Mouse (Mus musculus): ENCODE results near the gene Tbc1d24. TPM values are rescaled to one million over a fixed set of nuclear protein-coding genes. Genes with fewer than 3 reads are reported as not detected.

The Tbc1d24 gene
- polyA plus RNA-seq, 1 experiment from 2014 or later, result 8.6 TPM

DNA sequence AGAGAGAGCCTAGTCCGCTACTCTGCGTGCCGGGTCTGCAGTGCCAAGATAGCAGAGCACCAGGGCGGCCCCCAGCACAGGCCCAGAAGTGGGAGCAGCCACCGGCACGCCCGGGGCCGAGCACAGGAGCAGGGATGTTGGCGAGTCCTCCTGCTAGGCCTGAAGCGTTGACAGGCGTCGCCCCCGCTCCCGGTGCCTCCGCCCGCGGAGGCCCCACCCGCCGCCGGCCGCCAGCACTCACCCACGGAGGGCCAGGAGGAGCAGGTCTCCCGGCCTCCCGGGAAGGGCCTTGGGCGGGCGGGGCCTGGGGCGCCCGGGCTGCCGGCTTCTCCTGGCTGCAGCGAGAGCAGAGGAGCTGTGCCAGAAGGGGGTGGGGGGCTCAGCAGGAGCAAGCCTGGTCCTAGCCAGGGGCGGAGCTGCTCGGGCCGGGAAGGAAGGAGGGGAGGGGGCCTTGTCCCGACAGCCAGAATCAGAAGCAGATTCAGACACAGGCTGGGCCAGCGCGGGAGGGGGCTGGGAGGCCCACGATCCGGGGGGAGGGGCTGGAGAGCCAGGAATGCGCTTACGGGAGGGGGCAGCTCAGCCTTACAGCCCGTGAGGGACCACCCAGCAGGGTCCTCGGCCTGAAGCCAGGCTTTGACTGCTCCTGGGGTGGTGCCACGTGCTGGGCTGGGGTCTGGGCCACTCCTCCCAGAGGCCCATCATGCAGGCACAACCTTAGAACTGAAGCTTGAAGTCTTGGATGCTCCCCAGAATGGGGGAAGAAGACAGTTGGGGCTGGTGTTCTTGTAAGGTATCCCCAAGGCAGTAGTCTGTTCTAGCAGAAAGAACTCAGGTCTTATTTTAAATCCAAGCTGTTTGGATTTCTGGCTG lies 3.9 kb upstream of the Tbc1d24 start, which contains the start of gene Ntn3:
TSS of gene Ntn3 (minus strand) at position 489 of the 873 bp plus-strand sequence.
- Histone ChIP-seq H3K27ac (replicated peaks) (peak within 1 kb of the TSS; percentile 93), H3K27me3 (no peaks in the 10 kb centered on the region), H3K36me3 (no peaks in the 10 kb centered on the region), H3K4me1 (peaks cover 85% of the 10 kb centered on the region), H3K9ac (peak within 1 kb of the TSS; percentile 58), H3K4me2 (replicated peaks) (peak within 1 kb of the TSS; percentile 90), H3K9me3 (replicated peaks) (no peaks in the 10 kb centered on the region), H3K4me3 (replicated peaks) (peak within 1 kb of the TSS; percentile 72)
- peak; percentile 84 for ATAC-seq (ENCODE audit: insufficient number of reproducible peaks, low FRiP score, low TSS enrichment, low read depth)
- WGBS, result under 1% methylated on average over 41 of the region's 43 CpGs

DNA sequence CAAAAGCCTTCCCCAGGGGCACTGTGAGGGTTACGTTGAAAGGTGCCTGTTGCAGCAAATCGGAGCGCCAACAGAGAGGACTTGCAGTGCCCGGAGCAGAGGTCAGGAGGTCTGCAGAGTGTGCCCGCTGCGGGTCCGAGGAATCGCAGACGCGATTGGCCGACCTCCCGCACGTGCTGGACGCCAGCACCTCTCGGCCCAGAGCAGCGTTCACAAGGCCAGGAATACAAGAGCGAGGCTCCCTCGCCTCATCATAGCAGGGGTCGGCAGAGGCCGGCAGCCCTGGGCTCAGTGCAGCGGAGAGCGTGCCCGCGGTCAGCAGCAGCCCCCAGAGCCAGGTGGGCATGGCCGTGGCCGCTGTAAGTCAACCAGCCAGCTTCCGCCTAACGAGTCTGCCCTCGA lies 3.3 kb upstream of the Tbc1d24 start:
- WGBS, result 4% methylated on average over 29 of the region's 29 CpGs
- Histone ChIP-seq H3K27me3 (no peaks in the 10 kb centered on the region), H3K27ac (replicated peaks) (peak overlapping the region; percentile 93), H3K4me1 (peaks cover 91% of the 10 kb centered on the region), H3K9me3 (replicated peaks) (no peaks in the 10 kb centered on the region), H3K4me2 (replicated peaks) (peak overlapping the region; percentile 90), H3K36me3 (no peaks in the 10 kb centered on the region), H3K9ac (peak overlapping the region; percentile 58), H3K4me3 (replicated peaks) (peak overlapping the region; percentile 72)
- no peak for ATAC-seq (ENCODE audit: insufficient number of reproducible peaks, low FRiP score, low TSS enrichment, low read depth)

DNA sequence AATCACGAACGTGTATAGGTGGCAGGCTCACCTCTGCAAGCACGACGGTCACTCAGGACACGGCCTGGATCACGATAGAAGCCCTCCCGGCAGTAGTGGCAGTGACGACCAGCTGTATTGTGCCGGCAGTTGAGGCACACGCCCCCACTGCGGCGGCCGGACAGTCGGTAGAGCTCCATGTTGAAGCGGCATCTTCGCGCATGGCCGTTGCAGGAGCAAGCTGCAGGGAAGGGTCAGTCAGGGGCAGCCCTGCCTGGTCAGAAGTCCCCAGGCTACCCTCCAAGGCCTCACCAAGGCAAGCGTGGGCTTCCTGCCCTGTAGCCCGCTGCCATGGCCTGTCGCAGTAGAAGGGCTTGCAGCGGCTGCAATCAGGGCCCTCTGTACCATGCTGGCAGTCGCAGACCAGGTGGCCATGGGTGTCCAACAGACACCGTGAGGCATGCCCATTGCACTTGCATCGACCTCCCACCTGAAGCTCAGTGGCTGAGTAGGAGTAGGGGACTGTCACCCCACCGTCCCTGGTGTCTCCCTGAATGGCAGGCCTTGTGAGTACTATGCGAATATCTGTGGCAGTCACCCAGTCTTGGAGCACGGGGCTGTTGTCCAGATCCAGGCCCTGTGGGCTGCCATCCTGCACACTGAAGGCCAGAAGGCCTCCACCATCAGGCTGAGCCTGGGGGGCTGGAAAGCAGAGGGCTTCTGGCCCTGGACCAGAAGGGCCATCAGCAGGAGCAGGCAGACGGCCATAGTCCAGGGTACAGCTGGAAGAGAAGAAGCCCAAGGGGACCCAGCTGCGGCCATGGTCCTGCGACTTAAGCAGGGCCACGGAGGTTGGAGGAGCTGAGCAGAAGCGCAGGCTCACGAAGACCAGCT lies 2.6 kb upstream of the Tbc1d24 start:
- no peaks in the 10 kb centered on the region for H3K27me3 ChIP-seq
- H3K9ac ChIP-seq, result peak overlapping the region; percentile 58
- WGBS, result 48% methylated on average over 34 of the region's 34 CpGs
- peak overlapping the region; percentile 72 for H3K4me3 ChIP-seq (replicated peaks)
- no peaks in the 10 kb centered on the region for H3K36me3 ChIP-seq
- peak overlapping the region; percentile 90 for H3K4me2 ChIP-seq (replicated peaks)
- H3K9me3 ChIP-seq (replicated peaks), result no peaks in the 10 kb centered on the region
- peak overlapping the region; percentile 93 for H3K27ac ChIP-seq (replicated peaks)
- peaks cover 96% of the 10 kb centered on the region for H3K4me1 ChIP-seq
- no peak for ATAC-seq (ENCODE audit: insufficient number of reproducible peaks, low FRiP score, low TSS enrichment, low read depth)

DNA sequence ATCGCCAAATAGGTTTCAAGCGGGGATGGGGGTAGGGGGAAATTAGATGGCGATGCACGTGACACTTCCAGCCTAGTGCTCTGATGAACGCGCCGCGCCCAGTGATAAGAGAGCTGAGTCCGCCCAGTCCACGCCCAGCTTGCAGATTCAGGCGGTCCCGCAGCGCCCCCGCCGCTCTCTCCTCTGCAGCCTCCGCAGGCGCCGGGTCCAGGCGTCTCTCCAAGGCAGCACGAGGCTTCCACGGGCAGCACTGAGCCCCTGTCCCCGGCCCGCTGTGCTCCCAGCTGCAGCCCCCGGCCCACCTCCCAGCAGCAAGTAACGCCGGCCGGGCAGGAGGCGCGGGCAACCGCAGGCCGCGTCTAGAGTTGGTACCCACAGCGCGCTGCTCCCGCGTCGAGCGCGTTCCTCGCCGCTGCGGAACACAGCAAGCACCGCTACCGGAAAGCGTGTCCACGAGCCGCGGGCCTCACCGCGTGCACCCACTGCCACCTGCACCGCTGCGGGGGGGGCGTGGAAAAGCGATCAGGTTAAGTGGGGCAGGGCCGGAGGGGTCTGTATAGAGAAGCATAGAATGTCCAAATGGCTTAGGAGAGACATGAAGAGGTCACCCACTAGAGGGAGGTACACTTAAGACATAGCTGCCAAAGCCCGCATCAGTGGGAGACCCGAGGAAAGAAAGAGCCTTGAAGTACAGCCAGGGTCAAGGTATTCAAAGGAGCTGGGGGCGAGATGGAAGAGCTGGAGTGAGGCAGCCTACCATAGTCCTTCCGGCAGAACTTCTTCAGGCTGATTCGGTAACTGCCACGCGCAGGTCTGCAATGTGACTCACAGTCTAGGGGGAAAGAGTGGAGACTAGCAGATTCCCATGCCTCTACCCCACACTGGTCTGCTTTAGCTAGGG lies 1.3 kb upstream of the Tbc1d24 start:
- WGBS, result 5% methylated on average over 62 of the region's 62 CpGs
- ATAC-seq (ENCODE audit: insufficient number of reproducible peaks, low FRiP score, low TSS enrichment, low read depth), result no peak
- Histone ChIP-seq H3K4me1 (peaks cover 85% of the 10 kb centered on the region), H3K9ac (peak overlapping the region; percentile 28; the same call in 1 of the 2 replicates), H3K9me3 (replicated peaks) (no peaks in the 10 kb centered on the region), H3K36me3 (no peaks in the 10 kb centered on the region), H3K27ac (replicated peaks) (peak overlapping the region; percentile 49; the same call in 1 of the 2 replicates), H3K4me3 (replicated peaks) (peak overlapping the region; percentile 72), H3K27me3 (no peaks in the 10 kb centered on the region), H3K4me2 (replicated peaks) (peak overlapping the region; percentile 90)

DNA sequence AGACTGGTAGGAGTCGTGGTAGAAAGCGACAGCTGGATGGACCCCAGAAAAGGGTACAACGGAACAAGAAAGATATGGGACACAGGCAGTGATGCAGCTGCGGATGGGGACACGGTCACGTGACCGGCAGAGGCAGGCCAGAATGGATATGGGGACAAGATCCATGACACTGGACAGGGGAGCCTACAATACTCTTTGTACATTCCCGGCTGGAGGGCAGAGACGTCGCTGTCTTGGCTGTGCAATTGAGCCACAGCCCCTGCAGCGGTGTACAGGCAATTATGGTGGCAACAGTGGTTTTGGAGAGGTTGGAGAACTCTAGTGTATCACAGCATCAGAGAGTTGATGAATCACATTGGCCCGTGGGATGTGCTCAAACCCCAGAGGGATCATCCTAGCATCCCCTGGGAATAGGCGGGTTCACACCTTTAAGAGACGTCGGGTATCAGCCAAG lies 573 bp upstream of the Tbc1d24 start:
- H3K4me3 ChIP-seq (replicated peaks), result peak overlapping the region; percentile 72
- 5% methylated on average over 15 of the region's 15 CpGs for WGBS

DNA sequence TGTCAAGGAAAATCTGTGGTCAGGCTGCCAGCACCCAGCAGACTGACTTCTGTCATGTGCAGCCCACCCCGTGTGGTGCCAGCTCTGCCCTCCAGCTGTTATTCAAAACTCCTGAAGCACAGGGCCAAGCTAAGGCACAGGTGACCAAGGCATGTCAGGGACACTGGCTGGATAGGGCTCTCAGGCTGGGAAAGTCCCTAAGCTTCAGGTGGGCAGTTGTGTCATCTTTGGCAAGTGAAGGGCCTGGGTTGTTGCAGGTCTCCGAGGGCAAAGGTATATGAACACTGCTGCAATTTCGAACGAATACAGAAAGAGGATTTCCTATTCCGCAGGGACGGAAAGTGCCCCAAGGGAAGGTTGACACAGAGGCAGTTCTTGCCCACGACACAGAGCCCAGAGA lies 516 bp downstream of the Tbc1d24 start:
- H3K9ac ChIP-seq, result peak overlapping the region; percentile 76
- H3K4me2 ChIP-seq (replicated peaks), result peak overlapping the region; percentile 90
- peaks cover 73% of the 10 kb centered on the region for H3K4me1 ChIP-seq
- no peaks in the 10 kb centered on the region for H3K9me3 ChIP-seq (replicated peaks)
- no peaks in the 10 kb centered on the region for H3K36me3 ChIP-seq
- WGBS, result 3% methylated on average over 7 of the region's 7 CpGs
- peak overlapping the region; percentile 44; the same call in 1 of the 2 replicates for H3K27ac ChIP-seq (replicated peaks)
- no peaks in the 10 kb centered on the region for H3K27me3 ChIP-seq
- H3K4me3 ChIP-seq (replicated peaks), result peak overlapping the region; percentile 72
- no peak for ATAC-seq (ENCODE audit: insufficient number of reproducible peaks, low FRiP score, low TSS enrichment, low read depth)

More for the DNA sequence above, 573 bp upstream of the Tbc1d24 start:
- Histone ChIP-seq H3K9ac (peak overlapping the region; percentile 24; the same call in 1 of the 2 replicates), H3K4me2 (replicated peaks) (peak overlapping the region; percentile 90), H3K9me3 (replicated peaks) (no peaks in the 10 kb centered on the region), H3K36me3 (no peaks in the 10 kb centered on the region), H3K4me1 (peaks cover 77% of the 10 kb centered on the region), H3K27me3 (no peaks in the 10 kb centered on the region), H3K27ac (replicated peaks) (peak overlapping the region; percentile 71)
- no peak for ATAC-seq (ENCODE audit: insufficient number of reproducible peaks, low FRiP score, low TSS enrichment, low read depth)

DNA sequence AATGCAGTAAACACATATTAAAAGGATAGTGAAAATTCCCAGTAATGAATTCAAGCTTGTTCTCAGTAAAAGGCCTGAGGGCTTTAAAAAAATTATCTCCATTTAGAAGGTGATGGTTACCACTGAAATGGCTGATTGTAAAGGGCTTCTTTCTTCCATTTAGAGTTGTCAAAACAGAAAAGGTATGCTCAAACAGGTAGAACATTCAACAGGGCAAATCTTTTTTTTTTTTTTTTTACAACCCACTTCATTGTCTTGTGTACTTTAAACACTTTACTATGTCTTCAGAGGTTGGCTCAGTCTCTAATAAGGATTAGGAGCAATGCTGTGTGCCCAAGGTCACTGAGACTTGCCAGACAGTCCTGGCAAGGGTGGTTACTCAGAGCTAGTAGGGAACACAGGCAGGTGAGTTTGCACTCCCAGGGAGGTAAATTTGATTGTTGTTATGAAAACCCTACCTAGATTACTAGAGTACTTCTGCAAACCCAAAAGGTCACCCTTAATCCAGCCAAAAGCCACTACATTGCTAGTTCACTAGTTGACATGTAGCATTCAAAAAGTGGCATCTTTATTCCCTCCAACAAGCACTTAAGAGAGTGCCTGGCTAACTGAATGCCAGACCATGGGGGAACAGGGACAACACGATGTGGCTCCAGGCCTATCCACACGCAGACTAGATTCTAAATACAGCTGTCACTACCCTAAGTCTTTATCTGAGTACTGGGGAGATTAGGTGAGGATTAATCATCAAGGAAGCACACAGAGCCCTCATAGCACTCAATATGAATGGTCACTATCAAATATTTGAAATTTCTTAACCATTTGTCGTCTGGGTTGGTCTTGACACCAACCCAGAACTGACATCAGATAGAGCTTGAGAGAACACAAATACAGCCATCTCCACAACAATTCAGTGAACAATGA lies 1.5 kb downstream of the Tbc1d24 start:
- 60% methylated on average over 3 of the region's 3 CpGs for WGBS
- H3K9me3 ChIP-seq (replicated peaks), result no peaks in the 10 kb centered on the region

DNA sequence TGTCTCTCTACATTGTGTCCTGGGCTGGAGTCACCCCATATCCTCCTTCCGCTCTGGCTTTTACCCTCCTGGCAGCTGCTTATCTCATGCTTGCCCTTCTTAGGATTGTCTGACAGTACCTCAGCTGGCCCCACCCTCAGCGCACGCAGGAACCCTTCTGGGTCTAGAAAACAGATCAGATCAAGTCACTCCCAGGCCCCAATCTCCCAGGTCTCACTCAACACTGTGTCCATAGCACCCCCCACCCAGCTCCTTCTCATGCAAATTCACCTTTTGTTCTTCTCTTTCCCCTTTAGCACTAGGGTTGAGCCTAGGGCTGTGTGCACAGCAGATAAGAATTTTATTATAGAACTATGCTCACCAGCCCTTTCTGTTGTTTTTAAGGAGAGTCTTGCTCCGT lies 2.3 kb downstream of the Tbc1d24 start:
- ATAC-seq (ENCODE audit: insufficient number of reproducible peaks, low FRiP score, low TSS enrichment, low read depth), result no peak
- WGBS, result 40% methylated on average over 4 of the region's 4 CpGs
- no peak overlapping the region for H3K27ac ChIP-seq (replicated peaks)
- no peak overlapping the region for H3K9ac ChIP-seq
- H3K27me3 ChIP-seq, result no peaks in the 10 kb centered on the region
- no peaks in the 10 kb centered on the region for H3K36me3 ChIP-seq
- H3K4me1 ChIP-seq, result peaks cover 59% of the 10 kb centered on the region
- H3K9me3 ChIP-seq (replicated peaks), result no peaks in the 10 kb centered on the region
- no peak overlapping the region for H3K4me3 ChIP-seq (replicated peaks)
- H3K4me2 ChIP-seq (replicated peaks), result no peak overlapping the region

More for the DNA sequence above, 1.5 kb downstream of the Tbc1d24 start:
- Histone ChIP-seq H3K4me1 (peaks cover 67% of the 10 kb centered on the region), H3K4me3 (replicated peaks) (peak overlapping the region; percentile 72; the same call in 1 of the 2 replicates), H3K9ac (peak overlapping the region; percentile 76; the same call in 1 of the 2 replicates), H3K36me3 (no peaks in the 10 kb centered on the region), H3K27me3 (no peaks in the 10 kb centered on the region), H3K4me2 (replicated peaks) (peak overlapping the region; percentile 90), H3K27ac (replicated peaks) (no peak overlapping the region)
- no peak for ATAC-seq (ENCODE audit: insufficient number of reproducible peaks, low FRiP score, low TSS enrichment, low read depth)

DNA sequence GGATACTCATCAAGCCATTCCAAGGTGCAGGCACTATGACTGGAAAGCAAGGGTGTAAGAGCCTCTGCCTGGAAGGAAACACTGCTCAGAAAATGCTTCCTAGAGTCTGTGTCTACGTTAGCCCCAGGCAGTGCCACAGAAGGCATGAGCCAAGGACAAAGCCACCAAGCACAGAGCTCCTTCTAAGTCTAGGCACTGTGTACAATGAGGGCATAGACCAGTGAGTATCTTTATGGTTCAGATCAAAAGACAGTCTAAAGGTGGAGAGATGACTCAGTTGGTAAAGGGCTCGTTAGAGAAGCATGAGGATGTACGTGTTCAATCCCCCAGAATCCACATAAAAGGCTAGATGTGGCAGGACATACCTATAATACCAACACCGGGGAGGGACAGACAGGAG lies 4.3 kb downstream of the Tbc1d24 start:
- Histone ChIP-seq H3K4me3 (replicated peaks) (no peak overlapping the region), H3K9me3 (replicated peaks) (no peaks in the 10 kb centered on the region), H3K27me3 (no peaks in the 10 kb centered on the region), H3K36me3 (no peaks in the 10 kb centered on the region), H3K4me1 (peaks cover 40% of the 10 kb centered on the region), H3K27ac (replicated peaks) (no peak overlapping the region), H3K4me2 (replicated peaks) (no peak overlapping the region), H3K9ac (no peak overlapping the region)
- no peak for ATAC-seq (ENCODE audit: insufficient number of reproducible peaks, low FRiP score, low TSS enrichment, low read depth)
- 79% methylated on average over 4 of the region's 4 CpGs for WGBS

Data from embryonic facial prominence, embryonic 15.5 days (tissue).